Mouse (Mus musculus) liver (tissue): ENCODE results near the gene Kif3c.

ENCODE experiments used
- DNase-seq: peaks from one replicate; pipeline ENCODE4 v3.0.0-alpha.2; 2020; ENCODE audit warnings: mixed read lengths

Gene Kif3c

DNA sequence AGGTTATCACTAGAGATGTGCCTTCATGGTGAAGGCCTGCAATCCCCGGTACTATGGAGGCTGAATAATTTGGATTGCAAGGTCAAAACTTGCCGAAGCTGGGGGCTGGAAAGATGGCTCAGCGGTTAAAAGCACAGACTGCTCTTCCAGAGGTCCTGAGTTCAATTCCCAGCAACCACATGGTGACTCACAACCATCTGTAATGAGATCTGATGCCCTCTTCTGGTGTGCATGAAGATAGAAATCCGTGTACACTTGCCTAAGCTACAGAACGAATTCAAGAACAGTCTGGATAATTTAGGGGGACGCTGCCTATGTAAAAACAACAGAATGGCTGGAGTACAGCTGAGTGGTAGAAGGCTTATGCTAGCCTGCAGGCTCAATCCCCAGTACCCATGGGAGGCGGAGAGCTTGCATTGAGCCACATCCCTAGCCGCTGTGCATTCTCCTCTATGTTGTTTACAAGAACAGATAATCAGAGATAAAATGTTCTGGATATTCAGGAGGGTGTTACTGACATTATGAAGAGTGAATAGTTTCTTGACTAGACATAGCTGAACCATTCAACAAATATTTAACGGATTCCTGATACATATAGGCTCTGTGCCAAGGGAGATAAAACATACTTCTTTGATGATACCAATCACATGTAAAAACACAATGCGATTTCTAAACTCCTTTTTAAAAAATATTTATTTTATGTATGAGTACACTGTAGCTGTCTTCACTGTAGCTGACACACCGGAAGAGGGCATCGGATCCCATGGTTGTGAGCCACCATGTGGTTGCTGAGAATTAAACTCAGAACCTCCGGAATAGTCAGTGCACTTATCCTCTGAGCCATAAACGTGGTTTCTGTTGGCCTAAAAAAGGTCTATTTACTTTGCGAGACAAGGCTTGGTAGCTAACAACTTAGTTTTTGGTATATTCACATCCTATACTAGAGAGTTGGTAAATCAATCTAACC, 60.7 kb downstream of the Kif3c start:
- DNase-seq = peak; percentile 38

DNA sequence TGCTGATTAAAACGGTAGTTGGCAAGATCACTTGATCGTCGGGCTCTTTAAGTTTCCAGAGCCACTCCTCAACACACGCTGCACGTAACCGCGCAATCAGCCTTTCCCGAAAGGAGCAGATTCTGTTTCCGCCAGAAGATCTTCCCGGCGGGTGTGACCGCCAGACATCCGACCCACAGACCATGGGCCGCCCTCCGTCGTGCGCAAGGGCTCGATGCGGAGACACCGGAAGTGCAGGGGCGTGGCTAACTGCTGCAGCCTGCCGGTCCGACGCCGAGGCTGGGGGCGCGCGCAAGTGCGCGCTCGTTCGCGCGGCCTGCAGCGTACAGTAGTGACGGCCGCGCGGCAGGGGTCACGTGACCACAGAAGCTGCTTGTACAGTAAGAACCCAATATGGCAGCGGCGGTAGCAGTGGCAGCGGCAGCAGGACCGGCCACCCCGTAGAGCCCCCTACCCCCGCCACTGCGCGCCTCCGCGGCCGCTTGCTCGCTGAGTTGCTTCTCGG, 61.6 kb downstream of the Kif3c start, which contains the start of gene Asxl2:
TSS of gene Asxl2 (plus strand) at position 328 of the 505 bp plus-strand sequence.
- DNase-seq = peak; percentile 99

GRCm38 (mm10) chr12:3427067-3427889, 62.3 kb downstream of the Kif3c start:
- peak; percentile 89 for DNase-seq

DNA sequence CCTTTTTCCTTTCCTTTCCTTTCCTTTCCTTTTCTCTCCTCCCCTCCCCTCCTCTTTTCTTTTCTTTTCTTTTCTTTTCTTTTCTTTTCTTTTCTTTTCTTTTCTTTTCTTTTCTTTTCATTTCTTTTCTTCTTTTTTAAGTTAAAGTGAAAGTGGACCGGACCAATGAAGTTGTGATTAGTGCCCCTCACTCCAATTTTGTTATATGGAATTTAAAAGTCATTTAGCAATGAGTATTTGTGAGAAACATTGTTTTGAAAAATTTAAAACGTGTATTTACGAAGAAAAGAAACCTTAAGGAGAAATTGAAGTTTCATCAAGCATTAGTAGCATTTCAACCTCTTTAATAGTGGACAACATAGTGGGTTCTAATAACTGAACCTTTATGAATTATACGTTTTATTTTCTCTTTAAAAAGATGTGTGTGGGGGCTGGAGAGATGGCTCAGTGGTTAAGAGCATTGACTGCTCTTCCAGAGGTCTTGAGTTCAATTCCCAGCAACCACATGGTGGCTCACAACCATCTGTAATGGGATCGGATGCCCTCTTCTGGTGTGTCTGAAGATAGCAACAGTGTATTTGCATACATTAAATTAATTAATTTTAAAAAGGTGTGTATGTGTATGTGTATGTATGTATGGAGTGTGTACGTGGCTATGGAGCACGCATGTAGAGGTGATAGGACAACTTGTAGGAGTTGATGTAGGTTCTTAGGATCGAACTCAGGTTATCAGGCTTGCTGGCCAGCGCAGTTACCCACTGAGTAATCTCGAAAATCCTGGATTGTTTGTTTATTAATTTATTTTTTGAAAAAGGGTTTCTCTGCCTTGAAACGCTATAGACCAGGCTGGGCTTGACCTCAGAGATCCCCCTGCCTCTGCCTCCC, 63.2 kb downstream of the Kif3c start:
- DNase-seq = no peak

- no peak for DNase-seq
These were observed 64.9 kb downstream of the Kif3c start for GRCm38 (mm10) chr12:3429681-3430442.

DNA sequence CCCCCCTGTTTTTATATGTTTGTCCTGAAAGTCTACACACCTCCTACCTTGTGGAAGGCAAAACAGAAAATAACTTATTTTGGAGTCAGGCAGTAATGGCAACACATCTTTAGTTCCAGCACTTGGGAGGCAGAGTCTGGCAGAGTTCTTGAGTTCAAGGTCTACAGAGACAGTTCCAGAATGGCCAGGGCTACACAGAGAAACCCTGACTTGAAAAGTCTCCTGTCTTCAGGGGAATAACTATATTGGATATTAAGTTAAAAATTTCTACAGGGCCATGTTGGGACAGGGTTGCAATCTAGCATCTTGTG, 65.5 kb downstream of the Kif3c start:
- no peak for DNase-seq

DNA sequence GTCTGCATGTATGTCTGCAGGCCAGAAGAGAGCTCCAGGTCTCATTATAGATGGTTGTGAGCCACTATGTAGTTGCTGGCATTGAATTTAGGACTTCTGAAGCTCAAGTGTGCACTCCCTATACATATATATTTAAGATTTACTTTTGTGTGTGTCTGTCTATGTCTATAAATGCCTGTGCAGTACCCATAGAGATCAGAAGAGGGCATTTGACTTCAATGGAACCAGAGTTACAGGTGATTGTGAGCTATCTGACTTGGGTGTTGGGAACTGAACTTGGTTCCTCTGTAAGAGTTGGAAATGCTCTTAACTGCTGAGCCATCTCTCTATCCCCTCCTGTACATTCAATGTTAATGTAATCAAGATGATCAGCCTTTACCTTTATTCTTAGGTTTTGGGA, 66.1 kb downstream of the Kif3c start:
- DNase-seq = no peak

- no peak for DNase-seq
These were observed 68.8 kb downstream of the Kif3c start for GRCm38 (mm10) chr12:3433736-3434135.

DNA sequence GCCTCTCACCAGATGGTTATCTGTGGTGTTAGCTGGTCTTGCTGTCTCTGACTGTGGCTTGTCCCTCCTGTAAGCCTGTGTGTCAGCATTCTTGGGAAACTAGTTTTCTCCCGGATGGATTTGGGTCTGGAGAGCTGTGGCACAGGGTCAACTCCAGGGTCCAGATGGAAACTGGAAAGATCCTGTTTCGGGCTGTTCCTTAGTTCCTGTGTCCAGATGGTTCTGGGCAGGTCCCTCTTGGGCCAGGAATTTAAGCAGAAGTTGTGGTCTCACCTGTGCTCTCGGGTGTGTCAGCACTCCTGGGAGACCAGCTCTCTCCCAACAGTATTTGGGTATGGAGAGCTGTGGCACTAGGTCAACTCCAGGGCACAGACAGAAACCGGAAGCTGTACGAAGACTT, 71.5 kb downstream of the Kif3c start:
- DNase-seq = no peak

- no peak for DNase-seq
These were observed 72.9 kb downstream of the Kif3c start for GRCm38 (mm10) chr12:3437815-3438214.

GRCm38 (mm10) chr12:3440916-3441315, 76.0 kb downstream of the Kif3c start:
- DNase-seq = no peak

DNA sequence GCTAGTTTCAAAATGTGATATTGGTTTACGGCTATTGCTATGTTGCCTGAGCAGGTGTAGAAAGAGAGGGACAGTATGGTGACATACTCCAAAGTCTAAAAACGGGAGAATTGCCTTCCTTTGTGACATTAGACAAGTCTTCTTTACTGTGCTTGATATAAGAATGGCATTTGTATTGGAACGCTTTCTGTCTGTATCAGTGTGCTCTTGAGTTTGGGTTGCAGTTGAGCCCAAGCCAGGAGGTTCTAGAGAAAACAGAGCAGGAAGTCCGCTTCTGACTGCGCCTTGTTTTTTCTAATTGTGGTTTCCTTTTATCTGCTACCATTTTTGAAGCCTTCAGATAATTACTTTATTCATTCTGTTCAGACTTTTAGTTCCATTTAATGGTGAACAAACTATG, 76.4 kb downstream of the Kif3c start:
- DNase-seq = no peak

DNA sequence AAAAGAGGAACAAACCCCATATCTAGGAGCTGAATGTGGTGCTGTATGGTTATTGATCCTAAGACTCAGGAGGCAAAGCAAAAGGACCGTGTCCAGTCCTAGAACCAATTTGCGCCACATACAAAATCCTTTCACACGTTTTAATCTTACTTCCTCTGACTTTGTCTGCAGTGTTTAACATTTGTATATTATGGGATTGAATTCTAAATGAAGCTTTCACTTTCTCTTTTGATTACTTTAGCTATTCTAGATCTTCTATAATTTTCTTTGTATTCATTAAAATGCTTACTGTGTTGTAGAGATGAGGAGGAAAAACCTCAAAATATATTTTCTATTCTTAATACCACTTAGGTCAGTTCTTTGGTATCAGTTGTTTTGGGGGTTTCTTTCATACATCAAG, 88.6 kb downstream of the Kif3c start:
- no peak for DNase-seq
